Mouse (Mus musculus) ovary, postnatal 10 days (tissue): ENCODE measurements around the gene Slc6a19.

ENCODE experiments used
- DNase-seq: peaks from one replicate; pipeline ENCODE4 v3.0.0; 2022; ENCODE audit warnings: low spot score

Slc6a19 gene

DNA sequence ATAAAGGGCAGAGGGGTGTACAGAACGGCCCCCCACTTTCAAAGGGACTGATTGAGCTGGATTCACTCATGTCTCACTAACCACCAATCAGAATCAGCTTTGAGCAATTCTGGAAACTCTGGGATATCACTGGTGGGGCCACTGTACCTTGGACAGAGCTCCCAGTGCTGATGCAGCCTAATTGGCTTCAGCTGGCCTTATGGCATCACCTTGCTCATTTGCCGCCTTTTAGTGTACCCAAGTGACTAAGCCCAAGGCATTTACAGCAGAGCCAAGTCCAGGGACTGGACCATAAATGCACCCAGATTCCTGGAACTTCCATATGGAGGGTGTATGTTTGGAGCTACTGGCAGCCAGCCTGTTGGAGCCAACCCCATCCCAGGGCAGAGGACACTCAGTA is 45.7 kb downstream of the Slc6a19 start:
- no peak for DNase-seq

DNA sequence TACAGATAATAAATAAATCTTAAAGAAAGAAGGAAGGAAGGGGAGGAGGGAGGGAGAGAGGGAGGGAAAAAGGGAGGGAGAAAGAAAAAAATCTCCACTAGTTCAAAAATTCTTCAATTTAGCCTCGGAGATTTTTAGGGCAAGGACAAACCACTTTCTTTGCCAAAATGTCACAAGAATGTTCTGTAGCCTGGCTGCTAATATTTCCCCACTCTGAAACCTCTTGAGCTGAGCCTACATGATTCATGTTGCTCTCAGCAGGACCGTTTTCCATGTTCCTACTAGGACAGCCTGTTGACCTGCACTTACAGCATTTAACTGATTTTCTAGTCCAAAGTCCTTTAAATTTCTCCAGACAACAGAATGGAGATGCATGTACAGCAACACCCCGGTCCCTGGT is 49.7 kb downstream of the Slc6a19 start:
- DNase-seq, result no peak

GRCm38 (mm10) chr13:73653266-73653665 is 51.4 kb downstream of the Slc6a19 start:
- DNase-seq, result no peak

GRCm38 (mm10) chr13:73646397-73647087 is 58.1 kb downstream of the Slc6a19 start:
- no peak for DNase-seq

DNA sequence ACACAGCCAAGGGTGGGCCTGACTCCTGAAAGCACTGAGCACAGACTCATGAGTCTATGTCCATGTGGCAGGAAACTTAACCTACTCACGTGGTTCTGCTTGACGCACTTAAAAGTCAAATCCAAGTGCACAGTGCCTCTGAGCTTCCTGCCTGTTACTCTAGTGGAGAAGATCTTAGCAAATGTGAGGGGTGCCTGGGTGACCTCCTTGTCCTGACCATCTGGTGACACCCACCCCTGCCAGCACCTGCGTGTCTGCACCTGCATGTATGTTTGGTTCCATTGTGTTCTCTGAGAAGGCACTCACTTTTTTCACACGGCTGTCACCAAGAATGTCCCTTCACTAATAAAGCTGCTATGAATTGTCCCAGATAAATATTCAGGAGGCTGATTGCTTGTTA is 63.4 kb downstream of the Slc6a19 start:
- DNase-seq, result no peak

DNA sequence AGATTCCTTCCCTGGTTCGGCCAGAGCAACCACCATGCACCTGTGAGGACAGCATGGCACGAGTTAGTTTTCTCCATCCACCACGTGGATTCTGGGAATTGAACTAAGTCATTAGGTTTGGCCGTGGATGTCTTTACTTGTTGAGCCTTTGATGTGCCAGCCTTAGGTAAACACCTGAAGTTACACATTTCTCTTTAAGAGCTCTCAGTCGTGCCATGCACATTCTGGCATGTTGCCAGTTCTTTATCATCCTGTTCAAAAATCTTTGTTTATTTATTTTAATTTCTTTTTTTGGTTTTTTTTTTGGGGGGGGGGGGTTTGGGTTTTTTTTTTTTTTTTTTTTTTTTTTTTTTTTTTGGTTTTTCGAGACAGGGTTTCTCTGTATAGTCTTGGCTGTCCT is 66.8 kb downstream of the Slc6a19 start:
- no peak for DNase-seq

DNA sequence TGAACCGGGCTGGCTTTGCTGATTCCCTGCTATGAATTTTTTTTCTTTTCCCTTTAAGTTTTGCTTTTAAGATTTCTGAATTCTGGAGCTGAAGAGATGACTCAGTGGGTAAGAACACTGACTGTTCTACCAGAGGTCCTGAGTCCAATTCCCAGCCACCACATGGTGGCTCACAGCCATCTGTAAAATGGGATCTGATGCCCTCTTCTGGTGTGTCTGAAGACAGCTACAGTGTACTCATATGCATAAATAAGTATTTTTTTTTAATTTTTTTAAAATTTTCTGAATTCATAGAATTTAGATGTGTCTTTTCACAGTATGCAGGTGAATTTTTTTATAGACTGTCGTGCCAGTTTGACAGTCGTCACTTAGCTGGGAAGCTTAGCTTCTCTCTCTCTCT is 72.8 kb downstream of the Slc6a19 start:
- no peak for DNase-seq
